In genomic region chr6:143228696-143229095, GRCm38 (mm10) we compare ENCODE assay signal across 10 mouse cellular contexts.
"Had no signal": no experiment of that assay in that cellular context is flagged by ENCODE, and none has a peak within 500 bp of the region (broad histone marks: within the 10 kb centered on the region; RNA-seq: fewer than 3 reads in every experiment).

No protein-coding gene starts in this region.

- DNase-seq: kidney, postnatal 25 days; layer of hippocampus, adult 9-11 months; liver; lung, adult 18-20 months; lung, postnatal 10 days; lung, postnatal 36 days; retina, postnatal 1 day; right cerebral cortex, postnatal 25 days; spleen, adult 18-20 months; thymus, postnatal 25 days had no signal
